Mouse (Mus musculus): ENCODE data around the gene Pakap.

- TF ChIP-seq POLR2A (IDR thresholded peaks at IDR 0.05; ENCODE audit: insufficient read depth, low read depth, low read length) (no peak), CTCF (IDR thresholded peaks at IDR 0.05; ENCODE audit: insufficient read depth, low read depth, low read length) (no peak)
These were observed 213.1 kb downstream of the Pakap start for GRCm38 (mm10) chr4:57780833-57781641.
